Mouse (Mus musculus): ENCODE measurements at regions not wholly inside any gene's neighbourhood (a gene's known extent, or its start where the extent isn't known, plus 50 kb on each side); places are given as distances from the start of the nearest gene placed in this dataset.

- DNase-seq (ENCODE audit: low spot score in 2 of 2), result no peak
These were observed 183.1 kb upstream of the Usp25 start for GRCm38 (mm10) chr16:76830371-76830770.

- DNase-seq (ENCODE audit: low spot score in 2 of 2), result no peak
These were observed 185.6 kb upstream of the Usp25 start for GRCm38 (mm10) chr16:76827674-76828441.

- DNase-seq (ENCODE audit: low spot score in 2 of 2), result no peak
These were observed 192.2 kb upstream of the Usp25 start for GRCm38 (mm10) chr16:76821261-76821660.

GRCm38 (mm10) chr16:76816056-76816885, 197.2 kb upstream of the Usp25 start:
- DNase-seq (ENCODE audit: low spot score in 2 of 2), result no peak

- no peak for DNase-seq (ENCODE audit: low spot score in 2 of 2)
These were observed 209.8 kb upstream of the Usp25 start for GRCm38 (mm10) chr16:76803725-76804124.

- DNase-seq (ENCODE audit: low spot score in 2 of 2), result peak; percentile 65 to 67
These were observed 226.9 kb upstream of the Usp25 start for GRCm38 (mm10) chr16:76786405-76787155.

GRCm38 (mm10) chr16:76782656-76783055, 230.8 kb upstream of the Usp25 start:
- DNase-seq (ENCODE audit: low spot score in 2 of 2), result no peak

- DNase-seq (ENCODE audit: low spot score in 2 of 2), result no peak
These were observed 237.7 kb upstream of the Usp25 start for GRCm38 (mm10) chr16:76775790-76776189.

GRCm38 (mm10) chr16:76774032-76774431, 239.5 kb upstream of the Usp25 start:
- DNase-seq (ENCODE audit: low spot score in 2 of 2), result no peak

- DNase-seq (ENCODE audit: low spot score in 2 of 2), result no peak
These were observed 240.0 kb upstream of the Usp25 start for GRCm38 (mm10) chr16:76773466-76773865.

GRCm38 (mm10) chr16:76768607-76769006, 244.9 kb upstream of the Usp25 start:
- no peak for DNase-seq (ENCODE audit: low spot score in 2 of 2)

- DNase-seq (ENCODE audit: low spot score in 2 of 2), result no peak
These were observed 246.9 kb upstream of the Usp25 start for GRCm38 (mm10) chr16:76766636-76767035.

GRCm38 (mm10) chr16:76765536-76765935, 248.0 kb upstream of the Usp25 start:
- no peak for DNase-seq (ENCODE audit: low spot score in 2 of 2)

GRCm38 (mm10) chr16:76764994-76765393, 248.5 kb upstream of the Usp25 start:
- DNase-seq (ENCODE audit: low spot score in 2 of 2), result no peak

GRCm38 (mm10) chr16:76762619-76763283, 250.8 kb upstream of the Usp25 start:
- DNase-seq (ENCODE audit: low spot score in 2 of 2), result no peak

- no peak for DNase-seq (ENCODE audit: low spot score in 2 of 2)
These were observed 251.7 kb upstream of the Usp25 start for GRCm38 (mm10) chr16:76761848-76762247.

- DNase-seq (ENCODE audit: low spot score in 2 of 2), result no peak
These were observed 252.5 kb upstream of the Usp25 start for GRCm38 (mm10) chr16:76761004-76761403.

GRCm38 (mm10) chr16:76754871-76755270, 258.6 kb upstream of the Usp25 start:
- DNase-seq (ENCODE audit: low spot score in 2 of 2), result no peak

GRCm38 (mm10) chr16:76746385-76746784, 267.1 kb upstream of the Usp25 start:
- DNase-seq (ENCODE audit: low spot score in 2 of 2), result no peak

GRCm38 (mm10) chr16:76741141-76741540, 272.4 kb upstream of the Usp25 start:
- no peak for DNase-seq (ENCODE audit: low spot score in 2 of 2)

- no peak for DNase-seq (ENCODE audit: low spot score in 2 of 2)
These were observed 287.5 kb upstream of the Usp25 start for GRCm38 (mm10) chr16:76725991-76726390.

- no peak for DNase-seq (ENCODE audit: low spot score in 2 of 2)
These were observed 288.2 kb upstream of the Usp25 start for GRCm38 (mm10) chr16:76725271-76725670.

All from urinary bladder, postnatal 4 days (tissue).